Mouse (Mus musculus) hematopoietic stem cell, adult 5-6 weeks (primary cell): ENCODE measurements around the gene Lrwd1. TPM values are rescaled to one million over a fixed set of nuclear protein-coding genes. Genes with fewer than 3 reads are reported as not detected.
"Not testable (repeated sequence)": the region's sequence is repeated elsewhere in the genome, so short reads cannot be mapped to it uniquely, and the experiment has no call there.

Experiments used
- ATAC-seq, 2 experiments: fragments of 125-278 bp in 1 of 2; replicated peaks in 1 of 2; 2 replicates each; pipeline ENCODE4 v1.8.0; 2016 to 2017; ENCODE audit warnings: inconsistent platforms in 2 of 2, mild to moderate bottlenecking in 2 of 2, moderate number of reproducible peaks in 2 of 2, low read depth in 1 of 2, moderate TSS enrichment in 1 of 2; ENCODE audit not compliant: low FRiP score in 2 of 2, poor library complexity in 2 of 2, severe bottlenecking in 2 of 2, insufficient read depth in 1 of 2, low TSS enrichment in 1 of 2
- total RNA-seq: library from RNA; stranded (forward); fragments of 172-1452, 232-1000 nt; gene quantifications from 2 replicates; pipeline ENCODE4 v1.2.3, GENCODE M21; 2017

Lrwd1 gene
- total RNA-seq, 1 experiment from 2014 or later = 26.8 TPM

DNA sequence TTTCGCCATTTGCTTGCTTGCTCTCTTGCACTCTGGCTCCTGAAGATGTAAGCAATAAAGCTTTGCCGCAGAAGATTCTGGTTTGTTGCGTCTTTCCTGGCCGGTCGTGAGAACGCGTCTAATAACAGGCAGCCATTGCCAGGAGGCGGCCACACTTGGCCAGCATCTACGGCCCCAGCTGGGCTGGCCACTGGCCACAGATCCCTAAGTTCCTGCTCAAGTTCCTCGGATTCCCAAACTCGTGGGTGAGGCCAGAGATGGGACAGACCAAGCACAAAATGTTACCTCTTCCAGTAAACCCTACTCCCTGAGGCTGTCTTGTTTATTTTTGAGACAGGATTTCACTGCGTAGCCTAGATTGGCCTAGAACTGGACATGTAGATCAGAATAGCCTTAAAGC is 24.2 kb upstream of the Lrwd1 start:
- not testable (repeated sequence) for ATAC-seq

DNA sequence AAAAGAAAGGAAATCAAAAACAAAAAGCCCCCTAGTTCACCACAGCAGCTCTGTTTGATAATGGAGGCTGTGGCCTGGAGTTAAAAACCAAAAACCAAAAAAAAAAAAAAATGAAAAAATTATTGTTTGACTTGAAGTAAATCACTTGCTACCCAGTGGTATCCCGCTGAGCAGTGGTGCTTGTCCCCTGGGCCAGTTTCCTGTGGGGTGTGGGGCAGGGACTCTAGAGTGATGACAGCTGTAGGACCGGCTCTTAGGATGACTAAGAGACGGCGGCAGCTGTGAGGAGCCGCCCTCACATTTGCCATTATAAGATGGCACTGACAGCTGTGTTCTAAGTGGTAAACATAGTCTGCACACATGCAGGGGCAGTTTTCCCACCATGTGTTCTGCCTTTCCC is 19.5 kb upstream of the Lrwd1 start:
- no peak for ATAC-seq

DNA sequence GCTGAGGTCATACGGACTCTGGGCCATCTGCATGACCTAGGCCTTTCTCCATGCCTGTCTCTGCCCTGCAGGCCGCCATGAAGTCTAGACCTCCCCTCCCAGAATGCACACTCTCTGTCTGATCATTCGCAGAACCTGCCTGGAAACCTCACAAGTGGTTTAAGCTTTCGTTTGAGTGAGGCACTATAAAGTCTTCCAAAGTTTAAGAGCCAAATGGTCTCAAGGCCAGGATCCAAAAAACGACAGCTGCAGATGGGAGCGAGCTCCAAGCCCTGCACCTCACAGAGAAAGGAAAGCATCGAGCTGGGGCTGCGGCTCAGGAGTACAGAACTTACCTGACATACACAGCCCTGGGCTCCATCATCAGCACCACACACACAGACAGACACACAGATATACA is 16.5 kb upstream of the Lrwd1 start:
- no peak for ATAC-seq

DNA sequence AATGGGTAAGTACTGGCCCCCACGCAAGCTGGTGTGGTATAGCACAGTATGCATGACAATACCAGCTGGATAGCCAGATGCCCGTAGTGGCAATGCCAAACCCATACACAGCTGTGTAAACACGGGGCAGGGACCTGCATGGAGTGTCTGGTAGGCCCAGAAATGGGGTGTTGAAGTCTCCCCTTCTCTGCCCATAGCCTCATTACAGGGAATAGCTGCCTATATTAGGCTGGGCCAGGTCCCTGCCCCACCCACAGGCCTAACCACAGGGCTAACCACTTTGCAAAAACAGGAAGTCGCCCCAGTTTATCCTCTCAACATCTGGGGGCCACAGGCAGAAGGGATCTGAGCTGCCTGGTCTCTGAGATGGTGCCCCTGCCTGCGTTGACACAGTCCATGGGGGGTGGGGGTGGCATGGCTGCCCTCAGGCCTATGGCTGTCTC is 13.3 kb upstream of the Lrwd1 start:
- peak; percentile 93 to 96 for ATAC-seq

DNA sequence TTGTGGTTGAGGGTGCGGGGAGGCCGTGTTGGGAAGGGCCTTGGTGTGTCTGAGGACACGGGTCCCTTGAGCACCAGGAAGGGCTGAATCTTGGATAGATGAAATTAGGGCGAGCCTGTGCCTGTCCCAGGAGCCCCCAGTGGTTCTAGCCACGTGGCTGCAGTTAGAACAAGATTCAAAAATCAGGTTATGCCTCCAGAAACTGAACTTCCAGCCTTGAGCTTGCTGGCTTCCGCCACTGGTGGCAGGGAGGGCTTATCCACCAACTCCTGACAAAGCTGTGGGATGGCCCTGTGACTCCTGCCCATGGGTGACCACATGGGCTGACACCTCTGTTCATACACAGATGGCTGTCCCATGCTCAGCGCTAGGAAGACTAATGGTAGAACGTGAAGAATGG is 11.8 kb upstream of the Lrwd1 start:
- no peak for ATAC-seq

DNA sequence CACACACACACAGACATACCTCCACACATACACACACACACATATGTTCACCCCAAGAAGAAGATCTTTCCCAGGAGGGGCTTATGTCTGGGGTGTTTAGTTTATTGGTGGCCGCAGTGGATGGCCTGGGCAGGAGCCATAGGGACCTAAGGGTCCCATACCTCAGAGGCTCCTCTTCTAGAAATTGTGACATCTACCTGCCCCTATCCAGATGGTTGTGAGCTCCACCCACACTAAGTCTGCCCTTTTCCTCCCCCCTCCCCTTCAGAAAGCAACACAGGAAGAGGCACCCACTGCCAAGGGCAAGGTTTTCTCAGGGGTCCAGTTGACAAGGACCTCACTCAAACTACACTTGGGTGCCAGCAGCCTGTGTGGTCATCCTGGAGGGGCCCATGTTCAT is 11.1 kb upstream of the Lrwd1 start:
- ATAC-seq = no peak

DNA sequence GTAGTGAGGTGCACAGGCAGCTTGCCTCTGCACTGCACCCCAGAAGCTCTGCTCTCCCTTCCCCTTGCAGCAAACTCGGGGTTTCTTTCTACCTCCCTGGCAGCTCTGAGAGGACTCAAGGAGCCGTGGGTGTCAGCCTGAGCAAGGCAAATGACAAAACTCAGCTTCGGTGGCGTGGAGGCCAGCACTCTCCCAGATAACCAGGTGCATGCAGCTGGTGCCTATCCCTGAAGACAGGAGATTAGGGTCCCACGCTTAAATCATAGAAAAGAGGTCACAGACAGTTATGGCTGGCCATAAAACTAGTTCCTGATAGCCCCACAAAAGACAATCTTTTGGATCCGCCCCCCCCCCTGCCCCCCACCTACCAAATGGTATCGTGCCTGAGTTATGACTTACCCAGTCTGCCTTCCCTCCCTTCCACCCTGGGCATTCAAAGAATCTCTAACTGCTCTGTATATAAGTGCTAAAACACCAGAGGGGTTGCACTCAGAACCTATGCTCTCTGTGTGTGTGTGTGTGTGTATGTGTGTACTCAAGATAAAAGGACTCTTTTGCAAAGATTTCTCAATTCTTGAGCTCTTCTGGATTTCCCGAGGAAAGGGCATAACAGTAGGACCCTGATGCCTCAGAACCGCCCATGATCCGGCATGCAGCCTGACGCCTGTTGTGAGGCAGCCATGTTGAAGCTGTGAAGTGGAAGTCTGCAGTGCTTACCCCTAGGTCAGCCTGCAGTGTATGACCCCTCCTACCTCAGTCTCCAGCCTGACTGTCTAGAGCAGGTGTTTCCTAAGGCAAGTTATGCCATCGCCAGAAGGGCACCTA is 8.9 kb upstream of the Lrwd1 start:
- no peak for ATAC-seq

DNA sequence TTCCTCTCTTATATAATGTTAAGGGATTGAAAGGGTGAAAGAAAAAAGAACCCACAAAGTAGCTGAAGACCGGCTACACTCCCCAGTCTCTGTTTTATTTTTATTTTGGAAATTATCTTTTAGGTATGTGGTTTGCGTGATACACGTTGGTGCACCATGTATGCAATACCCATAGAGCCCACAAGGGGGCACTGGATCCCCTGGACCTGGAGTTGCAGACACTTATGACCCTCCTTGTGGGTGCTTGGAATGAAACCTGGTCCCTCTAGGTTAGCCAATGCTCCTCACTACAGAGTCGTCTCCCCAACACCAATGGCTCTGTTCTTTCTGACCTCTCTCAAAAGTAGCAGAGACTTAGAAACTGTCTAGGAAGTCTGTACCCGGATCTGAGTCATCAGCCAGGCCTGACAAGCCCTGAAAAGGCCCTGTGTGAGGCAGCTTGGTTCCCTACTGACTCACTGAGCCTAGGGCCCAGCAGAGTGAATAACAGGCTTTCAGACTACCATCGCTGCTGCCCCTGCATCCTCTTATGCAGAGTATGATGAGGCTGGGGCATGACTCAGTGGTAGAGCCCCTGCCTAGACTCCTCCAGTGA is 7.4 kb upstream of the Lrwd1 start:
- ATAC-seq = no peak

DNA sequence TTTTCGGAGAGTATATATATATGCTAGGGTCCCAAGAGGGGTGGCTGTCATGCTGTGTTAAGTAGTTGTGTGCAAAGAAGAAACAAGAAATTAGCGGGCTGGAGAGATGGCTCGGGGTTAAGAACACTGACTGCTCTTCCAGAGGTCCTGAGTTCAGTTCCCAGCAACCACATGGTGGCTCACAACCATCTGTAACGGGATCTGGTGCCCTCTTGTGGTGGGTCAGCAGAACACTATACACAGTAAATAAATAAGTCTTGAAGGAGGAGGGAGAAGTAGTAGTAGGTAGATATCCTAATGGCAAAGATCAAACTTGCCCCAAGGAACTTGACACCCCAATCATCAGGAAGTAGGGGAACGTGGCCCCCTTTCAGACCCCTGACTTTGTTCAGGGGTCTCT is 6.9 kb upstream of the Lrwd1 start:
- no peak for ATAC-seq

DNA sequence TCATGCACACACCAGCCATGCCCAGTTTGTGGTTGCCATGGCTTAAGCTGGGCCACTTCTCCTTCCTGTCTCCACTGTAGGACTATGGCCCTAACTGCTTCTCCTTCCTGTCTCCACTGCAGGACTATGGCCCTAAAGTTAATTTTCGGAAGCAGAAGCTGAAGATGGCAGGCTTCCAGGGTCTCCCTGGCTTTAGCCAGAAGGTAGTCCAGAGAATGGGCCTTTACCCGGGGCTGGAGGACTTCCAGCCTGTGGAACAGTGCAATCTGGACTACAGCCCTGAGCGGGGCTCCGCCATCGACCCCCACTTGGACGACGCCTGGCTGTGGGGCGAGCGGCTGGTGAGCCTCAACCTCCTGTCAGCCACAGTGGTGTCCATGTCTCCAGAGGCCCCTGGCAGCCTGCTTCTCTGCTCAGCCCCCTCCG is 4.2 kb upstream of the Lrwd1 start:
- peak; percentile 25 to 39; a peak in 1 of 4 replicates for ATAC-seq

DNA sequence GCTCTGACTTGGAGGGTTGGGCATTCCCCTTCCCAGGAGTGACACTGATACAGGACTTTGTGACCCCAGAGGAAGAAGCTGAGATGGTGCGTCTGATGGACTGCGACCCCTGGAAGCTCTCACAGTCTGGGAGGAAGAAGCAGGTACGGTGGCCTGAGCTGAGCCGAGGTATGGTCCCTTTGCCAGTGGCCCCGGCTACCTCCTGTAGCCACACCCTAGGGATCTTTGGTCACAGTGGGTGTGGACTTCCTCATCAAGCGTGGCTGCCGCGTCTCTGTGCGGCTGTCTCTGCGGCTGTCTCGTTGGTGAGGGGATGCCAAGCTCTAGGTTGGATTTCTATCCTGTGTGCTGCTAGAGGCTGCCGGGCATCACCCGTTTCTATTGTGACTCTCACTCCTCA is 3.5 kb upstream of the Lrwd1 start:
- 0 out of 4 replicates have a peak, but pooled peaks of 1 of the 2 experiments have one; percentile 17 for ATAC-seq

DNA sequence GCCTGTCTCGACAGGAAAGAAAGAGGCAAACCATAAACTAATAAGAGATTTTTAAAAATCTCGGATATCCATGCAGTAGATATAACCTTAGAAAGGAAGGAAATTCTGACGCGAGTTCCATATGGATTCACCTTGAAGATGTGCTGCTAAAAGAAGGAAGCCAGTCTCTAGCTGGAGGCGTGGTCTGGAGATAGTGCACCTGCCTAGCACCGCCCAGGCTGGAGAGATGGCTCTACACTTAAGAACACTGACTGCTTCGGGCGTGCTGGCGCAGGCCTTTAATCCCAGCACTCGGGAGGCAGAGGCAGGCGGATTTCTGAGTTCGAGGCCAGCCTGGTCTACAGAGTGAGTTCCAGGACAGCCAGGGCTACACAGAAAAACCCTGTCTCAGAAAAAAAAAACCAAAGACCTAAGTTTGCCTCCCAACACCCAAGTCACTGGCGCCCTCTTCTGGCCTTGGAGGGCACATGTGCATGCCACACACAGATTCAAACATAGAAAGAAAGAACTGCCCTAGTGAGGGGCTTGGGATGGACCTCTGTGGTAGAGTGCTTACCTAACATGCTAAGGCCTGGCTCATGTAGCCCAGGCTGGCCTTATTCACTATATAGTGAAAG is 1.9 kb upstream of the Lrwd1 start:
- ATAC-seq = no peak

DNA sequence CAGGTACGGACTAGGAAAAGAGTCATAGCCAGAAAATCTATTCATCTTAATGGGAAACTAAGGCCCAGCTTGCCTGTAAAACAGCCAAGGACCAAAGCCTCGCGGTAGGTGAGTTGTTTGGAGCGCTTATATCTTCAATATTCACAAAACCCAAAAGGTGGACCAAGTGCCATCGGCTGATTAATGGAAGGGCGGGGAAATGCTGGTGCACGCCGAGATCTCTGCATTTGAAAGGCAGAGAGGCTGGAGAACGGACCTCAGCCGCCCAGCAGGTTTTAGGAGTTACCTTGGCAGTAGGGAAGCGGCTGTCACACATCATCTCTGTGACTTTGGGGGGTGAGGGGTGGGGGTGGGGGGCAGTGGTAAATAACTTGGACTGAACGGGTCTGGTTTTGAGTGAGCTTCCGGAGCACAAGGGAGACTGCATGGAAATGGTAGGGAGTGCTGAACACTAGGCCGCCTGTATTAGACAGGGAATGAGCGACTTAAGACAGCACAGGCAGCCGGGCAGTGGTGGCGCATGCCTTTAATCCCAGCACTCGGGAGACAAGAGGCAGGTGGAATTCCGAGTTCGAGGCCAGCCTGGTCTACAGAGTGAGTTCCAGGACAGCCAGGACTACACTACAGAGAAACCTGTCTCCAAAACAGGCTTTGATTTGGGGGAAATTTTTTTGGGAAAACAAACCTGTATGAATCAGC is 567 bp upstream of the Lrwd1 start:
- peak in 1 of 2 experiments; percentile 3; a peak in 1 of 4 replicates for ATAC-seq

DNA sequence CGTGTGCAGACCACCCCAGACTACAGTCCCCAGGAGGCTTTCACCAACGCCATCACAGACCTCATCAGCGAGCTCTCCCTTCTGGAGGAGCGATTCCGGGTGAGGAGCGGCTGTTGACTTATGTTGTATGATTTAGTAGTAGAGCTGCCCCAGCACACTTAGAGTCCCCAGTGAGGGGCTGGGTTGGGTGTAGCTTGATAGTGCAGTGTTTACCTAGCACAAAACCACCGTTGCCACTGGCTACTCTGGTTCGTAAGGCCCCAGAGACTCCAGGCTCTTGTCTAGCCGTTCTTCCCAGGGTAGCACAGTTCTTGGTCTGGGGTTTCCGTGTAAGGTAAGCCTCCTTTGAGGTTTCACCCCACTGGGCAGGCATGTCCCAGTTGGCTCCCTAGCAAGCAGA is 13.7 kb downstream of the Lrwd1 start:
- ATAC-seq = no peak

DNA sequence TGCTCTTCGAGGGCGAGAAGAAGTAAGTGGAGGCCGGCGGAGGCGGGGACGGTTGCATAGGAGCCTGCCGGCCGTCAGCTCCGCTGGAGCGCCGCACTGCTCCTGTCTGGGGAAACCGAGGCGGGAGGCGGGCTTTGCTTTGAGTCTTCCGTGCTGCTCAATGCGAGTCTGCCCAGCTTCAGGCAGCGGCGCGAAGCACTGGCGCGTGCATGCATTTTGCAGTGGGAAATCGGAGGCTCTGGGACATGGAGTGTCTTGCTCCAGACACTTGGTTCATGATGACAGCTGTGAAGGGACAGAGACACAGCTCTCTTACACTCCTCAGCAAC is 19.1 kb downstream of the Lrwd1 start:
- ATAC-seq = no peak

DNA sequence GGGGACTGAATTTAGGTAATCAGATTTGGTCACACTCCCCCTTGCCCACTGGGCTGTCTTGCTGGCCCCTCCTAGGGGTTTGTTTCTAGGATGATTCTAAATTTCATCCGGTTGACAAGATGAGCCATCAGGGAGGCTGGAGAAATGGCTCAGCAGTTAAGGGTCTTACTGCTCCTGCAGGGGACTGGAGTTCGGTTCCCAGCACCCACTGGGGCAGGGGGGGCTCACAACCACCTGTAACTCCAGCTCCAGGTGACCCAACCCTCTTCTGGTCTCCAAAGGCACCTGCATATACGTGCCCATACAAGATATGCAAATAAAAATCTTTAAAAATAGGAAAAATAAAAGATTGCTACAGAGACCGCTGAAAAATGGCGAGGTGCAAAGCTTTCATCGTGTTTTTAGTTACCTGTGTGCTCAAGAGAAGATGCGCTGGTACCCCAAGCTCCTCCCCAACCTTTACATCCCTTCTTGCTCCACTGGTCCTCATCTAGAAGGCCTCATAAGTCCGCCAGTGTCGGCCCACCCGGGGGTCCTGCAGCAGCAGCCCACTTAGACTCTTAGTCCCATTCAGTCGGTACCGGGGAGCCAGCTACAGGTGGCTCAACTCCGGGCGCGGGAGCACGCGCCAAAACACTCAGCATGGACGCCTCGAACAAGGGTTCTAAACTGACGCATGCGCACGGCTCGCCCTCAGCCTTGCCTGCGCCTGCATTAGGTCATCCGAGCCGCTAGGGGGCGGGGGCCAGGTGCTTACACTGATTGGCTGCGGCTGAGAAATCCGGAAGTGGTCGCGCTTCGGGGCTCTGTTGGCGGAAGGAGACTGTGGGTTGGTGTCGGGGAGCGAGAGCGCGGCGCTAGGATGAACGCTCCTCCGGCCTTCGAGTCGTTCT is 19.7 kb downstream of the Lrwd1 start, which contains the start of gene Polr2j:
Polr2j (plus strand) TSS at position 741 of the 893 bp plus-strand sequence.
- ATAC-seq = peak; percentile 89 to 97

DNA sequence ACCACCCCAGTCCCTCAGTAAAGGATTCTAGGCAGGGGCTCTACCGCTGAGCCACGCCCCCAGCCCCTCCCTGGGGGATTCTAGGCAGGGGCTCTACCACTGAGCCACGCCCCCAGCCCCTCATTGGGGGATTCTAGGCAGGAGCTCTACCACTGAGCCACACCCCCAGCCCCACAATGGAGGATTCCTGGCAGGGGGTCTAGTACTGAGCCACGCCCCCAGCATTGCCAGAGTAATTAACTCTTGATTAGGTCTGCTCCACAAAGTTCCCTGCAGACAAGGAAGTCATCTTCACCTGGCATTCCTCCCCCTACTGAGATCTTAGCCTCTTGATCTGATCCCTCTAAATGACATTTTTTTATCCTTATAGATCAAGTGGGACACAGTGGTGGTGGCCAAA is 22.3 kb downstream of the Lrwd1 start:
- not testable (repeated sequence) for ATAC-seq
